Mouse (Mus musculus) heart, embryonic 13.5 days (tissue): Measurements from ENCODE around the gene Sec24a. TPM values are rescaled to one million over a fixed set of nuclear protein-coding genes. Genes with fewer than 3 reads are reported as not detected.
"Not testable (repeated sequence)": the region's sequence is repeated elsewhere in the genome, so short reads cannot be mapped to it uniquely, and the experiment has no call there.

ENCODE experiments used
- ATAC-seq: fragments of 200-750 bp; cut with Nextera tagmentation; 2 replicates; pipeline ENCODE4 v1.8.0; 2017; ENCODE audit warnings: moderate TSS enrichment; ENCODE audit not compliant: insufficient number of reproducible peaks, low FRiP score, low TSS enrichment; ENCODE audit errors: extremely low read depth
- H3K27ac ChIP-seq: fragments of 300-500 bp; sonication (generic); replicated peaks from 2 replicates; pipeline ENCODE4 v1.5.1; 2015; ENCODE audit warnings: moderate library complexity, mild to moderate bottlenecking, inconsistent platforms
- H3K27me3 ChIP-seq: fragments of 300-500 bp; sonication (generic); replicated peaks from 2 replicates; pipeline ENCODE4 v1.6.1; 2015; ENCODE audit warnings: mild to moderate bottlenecking, inconsistent platforms
- H3K36me3 ChIP-seq: fragments of 300-500 bp; sonication (generic); 2 replicates; pipeline ENCODE4 v1.6.1; 2015; ENCODE audit warnings: mild to moderate bottlenecking, inconsistent platforms
- H3K4me1 ChIP-seq: fragments of 300-500 bp; sonication (generic); 2 replicates; pipeline ENCODE4 v1.6.1; 2015; ENCODE audit warnings: inconsistent platforms
- H3K4me2 ChIP-seq: fragments of 300-500 bp; sonication (generic); 2 replicates; pipeline ENCODE4 v1.6.1; 2015; ENCODE audit warnings: inconsistent platforms, mild to moderate bottlenecking, moderate library complexity
- H3K4me3 ChIP-seq: fragments of 300-500 bp; sonication (generic); 2 replicates; pipeline ENCODE4 v1.5.1; 2015; ENCODE audit warnings: moderate library complexity, mild to moderate bottlenecking, inconsistent platforms
- H3K9ac ChIP-seq: fragments of 300-500 bp; sonication (generic); 2 replicates; pipeline ENCODE4 v1.6.1; 2015; ENCODE audit warnings: inconsistent platforms, mild to moderate bottlenecking, moderate library complexity
- H3K9me3 ChIP-seq: fragments of 300-500 bp; sonication (generic); 2 replicates; pipeline ENCODE4 v1.6.1; 2016; ENCODE audit warnings: inconsistent platforms
- WGBS: fragments of 180-500 bp; shearing (Covaris S2); methylation state at CpG from one replicate; pipeline ENCODE4 v1.1.7; 2015; ENCODE audit warnings: mixed read lengths; 5-methylcytosine and 5-hydroxymethylcytosine counted together
- polyA plus RNA-seq: library from polyadenylated mRNA; unstranded; fragments of >200 nt; fragmentation: Nextera tagmentation; extraction: Ambion mirVana; gene quantifications from 2 replicates; pipeline ENCODE4 v1.2.1, GENCODE M21; 2015

Sec24a gene
- polyA plus RNA-seq, 1 experiment from 2014 or later = 10.3 TPM

GRCm38 (mm10) chr11:51732883-51733282 lies 30.6 kb downstream of the Sec24a start:
- H3K27ac ChIP-seq = no peak overlapping the region
- no peak overlapping the region for H3K9ac ChIP-seq
- H3K4me1 ChIP-seq = no peaks in the 10 kb centered on the region
- no peak overlapping the region for H3K4me2 ChIP-seq
- no peak for ATAC-seq
- H3K36me3 ChIP-seq = peaks cover 62% of the 10 kb centered on the region
- H3K4me3 ChIP-seq = no peak overlapping the region
- H3K9me3 ChIP-seq = no peaks in the 10 kb centered on the region
- WGBS = 76% methylated on average over 1 of the region's 1 CpGs
- no peaks in the 10 kb centered on the region for H3K27me3 ChIP-seq

- 84% methylated on average over 11 of the region's 11 CpGs for WGBS
Measured at GRCm38 (mm10) chr11:51721066-51721465, 42.4 kb downstream of the Sec24a start.

GRCm38 (mm10) chr11:51707080-51707479 lies 56.4 kb downstream of the Sec24a start:
- Histone ChIP-seq H3K4me3 (no peak overlapping the region), H3K4me1 (no peaks in the 10 kb centered on the region), H3K9ac (no peak overlapping the region), H3K27ac (no peak overlapping the region), H3K9me3 (no peaks in the 10 kb centered on the region), H3K27me3 (no peaks in the 10 kb centered on the region), H3K36me3 (peaks cover 94% of the 10 kb centered on the region), H3K4me2 (no peak overlapping the region)
- 85% methylated on average over 13 of the region's 13 CpGs for WGBS
- no peak for ATAC-seq

More at GRCm38 (mm10) chr11:51721066-51721465, 42.4 kb downstream of the Sec24a start:
- no peak for ATAC-seq
- peaks cover 97% of the 10 kb centered on the region for H3K36me3 ChIP-seq
- no peak overlapping the region for H3K9ac ChIP-seq
- H3K4me3 ChIP-seq = no peak overlapping the region
- no peaks in the 10 kb centered on the region for H3K27me3 ChIP-seq
- no peaks in the 10 kb centered on the region for H3K9me3 ChIP-seq
- no peak overlapping the region for H3K27ac ChIP-seq
- H3K4me2 ChIP-seq = no peak overlapping the region
- no peaks in the 10 kb centered on the region for H3K4me1 ChIP-seq

GRCm38 (mm10) chr11:51706451-51706850 lies 57.0 kb downstream of the Sec24a start:
- H3K4me3 ChIP-seq = no peak overlapping the region
- peaks cover 95% of the 10 kb centered on the region for H3K36me3 ChIP-seq
- no peak overlapping the region for H3K27ac ChIP-seq
- whole genome bisulfite sequencing = 87% methylated on average over 10 of the region's 10 CpGs
- no peaks in the 10 kb centered on the region for H3K9me3 ChIP-seq
- no peak for ATAC-seq
- H3K4me2 ChIP-seq = no peak overlapping the region
- H3K27me3 ChIP-seq = no peaks in the 10 kb centered on the region
- H3K4me1 ChIP-seq = no peaks in the 10 kb centered on the region
- H3K9ac ChIP-seq = no peak overlapping the region

- WGBS = 69% methylated on average over 10 of the region's 10 CpGs
Measured at GRCm38 (mm10) chr11:51703379-51703998, 59.9 kb downstream of the Sec24a start.

GRCm38 (mm10) chr11:51702831-51703230 lies 60.6 kb downstream of the Sec24a start:
- Histone ChIP-seq H3K4me2 (no peak overlapping the region), H3K27ac (no peak overlapping the region), H3K4me3 (no peak overlapping the region), H3K27me3 (no peaks in the 10 kb centered on the region), H3K9ac (no peak overlapping the region), H3K36me3 (peaks cover 98% of the 10 kb centered on the region), H3K9me3 (no peaks in the 10 kb centered on the region), H3K4me1 (no peaks in the 10 kb centered on the region)
- 81% methylated on average over 3 of the region's 3 CpGs for WGBS
- no peak for ATAC-seq

More at GRCm38 (mm10) chr11:51703379-51703998, 59.9 kb downstream of the Sec24a start:
- no peak overlapping the region for H3K9ac ChIP-seq
- H3K4me3 ChIP-seq = no peak overlapping the region
- H3K27me3 ChIP-seq = no peaks in the 10 kb centered on the region
- no peaks in the 10 kb centered on the region for H3K9me3 ChIP-seq
- no peak overlapping the region for H3K4me2 ChIP-seq
- no peaks in the 10 kb centered on the region for H3K4me1 ChIP-seq
- ATAC-seq = no peak
- H3K27ac ChIP-seq = no peak overlapping the region
- H3K36me3 ChIP-seq = peaks cover 98% of the 10 kb centered on the region

- no peaks in the 10 kb centered on the region for H3K9me3 ChIP-seq
- no peak overlapping the region for H3K9ac ChIP-seq
- no peak overlapping the region for H3K4me3 ChIP-seq
- no peak overlapping the region for H3K27ac ChIP-seq
- ATAC-seq = no peak
- no peak overlapping the region for H3K4me2 ChIP-seq
- WGBS = 89% methylated on average over 3 of the region's 3 CpGs
- H3K36me3 ChIP-seq = peaks cover 65% of the 10 kb centered on the region
- H3K4me1 ChIP-seq = no peaks in the 10 kb centered on the region
- no peaks in the 10 kb centered on the region for H3K27me3 ChIP-seq
Measured at GRCm38 (mm10) chr11:51694984-51695383, 68.5 kb downstream of the Sec24a start.

- not testable (repeated sequence) for ATAC-seq, H3K27me3 ChIP-seq, H3K9ac ChIP-seq, H3K4me1 ChIP-seq, H3K27ac ChIP-seq, H3K4me2 ChIP-seq, H3K9me3 ChIP-seq, H3K4me3 ChIP-seq
- H3K36me3 ChIP-seq = peaks cover 26% of the 10 kb centered on the region
- 60% methylated on average over 3 of the region's 3 CpGs for WGBS
Measured at GRCm38 (mm10) chr11:51690597-51690996, 72.8 kb downstream of the Sec24a start.

- 20% methylated on average over 6 of the region's 6 CpGs for WGBS
- ATAC-seq = no peak
- Histone ChIP-seq H3K4me2 (peak overlapping the region; percentile 75), H3K9ac (peak overlapping the region; percentile 81), H3K4me1 (peaks cover 8% of the 10 kb centered on the region), H3K4me3 (peak overlapping the region; percentile 80), H3K27ac (peak overlapping the region; percentile 97), H3K9me3 (no peaks in the 10 kb centered on the region), H3K36me3 (peaks cover 28% of the 10 kb centered on the region), H3K27me3 (no peaks in the 10 kb centered on the region)
Measured at GRCm38 (mm10) chr11:51689343-51689742, 74.1 kb downstream of the Sec24a start.

GRCm38 (mm10) chr11:51688330-51689328 lies 74.8 kb downstream of the Sec24a start, which contains the start of gene 0610009B22Rik:
TSS of gene 0610009B22Rik (minus strand) at chr11:51688874.
- WGBS = under 1% methylated on average over 60 of the region's 60 CpGs
- Histone ChIP-seq H3K4me3 (peak within 1 kb of the TSS; percentile 80), H3K27ac (peak within 1 kb of the TSS; percentile 97), H3K27me3 (no peaks in the 10 kb centered on the region), H3K9me3 (no peaks in the 10 kb centered on the region), H3K4me2 (peak within 1 kb of the TSS; percentile 75), H3K4me1 (peaks cover 8% of the 10 kb centered on the region), H3K9ac (peak within 1 kb of the TSS; percentile 93), H3K36me3 (peaks cover 28% of the 10 kb centered on the region)
- peak; percentile 99 for ATAC-seq

GRCm38 (mm10) chr11:51681976-51682374 lies 81.5 kb downstream of the Sec24a start:
- WGBS = 37% methylated on average over 8 of the region's 8 CpGs
- 0 out of 2 replicates have a peak, but pooled peaks cover 5% of the 10 kb centered on the region for H3K27me3 ChIP-seq
- H3K9me3 ChIP-seq = no peaks in the 10 kb centered on the region
- H3K4me3 ChIP-seq = no peak overlapping the region
- no peak overlapping the region for H3K9ac ChIP-seq
- no peak overlapping the region for H3K27ac ChIP-seq
- H3K4me2 ChIP-seq = 0 out of 2 replicates have a peak overlapping the region, but pooled peaks have one; percentile 56
- ATAC-seq = no peak
- peaks cover 4% of the 10 kb centered on the region; the same call in 1 of the 2 replicates for H3K4me1 ChIP-seq
- peaks cover 12% of the 10 kb centered on the region for H3K36me3 ChIP-seq
